Mouse (Mus musculus): ENCODE data around the gene Xpr1. TPM values are rescaled to one million over a fixed set of nuclear protein-coding genes. Genes with fewer than 3 reads are reported as not detected.

Gene Xpr1
- total RNA-seq, 2 experiments from 2014 or later, result 35.6 to 41.5 TPM

DNA sequence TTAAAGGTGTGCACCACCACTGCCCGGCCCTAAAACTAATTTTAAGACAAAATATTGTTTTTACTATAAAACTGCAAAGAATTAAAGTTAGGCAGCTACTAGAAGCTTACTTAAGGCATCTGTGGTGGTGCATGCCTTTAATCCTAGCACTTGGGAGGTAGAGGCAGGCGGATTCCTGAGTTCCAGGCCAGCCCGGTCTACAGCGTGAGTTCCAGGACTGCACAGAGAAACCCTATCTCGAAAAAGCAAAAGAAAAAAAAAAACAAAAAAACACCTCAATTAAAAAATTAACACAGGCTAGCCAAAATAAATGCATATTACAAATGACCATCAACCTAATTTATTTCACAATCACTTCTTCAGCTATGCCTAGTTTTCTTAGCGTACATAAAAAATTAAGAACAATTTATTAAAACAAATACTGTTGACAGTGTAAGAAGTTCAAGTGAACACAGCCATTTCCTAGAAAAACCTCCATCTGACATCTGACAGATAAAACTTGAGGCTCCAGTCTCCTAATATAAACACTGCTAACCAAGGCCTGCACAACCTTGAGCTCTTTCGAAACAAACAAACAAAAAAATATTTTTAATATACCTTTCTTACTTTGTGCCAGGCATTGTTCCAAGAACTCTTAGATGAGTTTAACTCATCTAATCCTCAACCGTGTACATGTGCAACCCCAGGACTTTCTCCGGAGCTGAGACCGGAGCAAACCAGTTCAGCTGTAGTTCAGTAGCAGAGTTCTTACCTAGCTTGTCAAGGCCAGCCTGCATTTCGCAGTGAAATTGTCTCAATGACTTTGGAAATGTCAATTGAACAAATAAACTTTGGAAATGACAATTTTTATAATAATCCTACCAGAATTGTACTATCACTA, 9.3 kb downstream of the Xpr1 start:
- DNase-seq, result no peak

DNA sequence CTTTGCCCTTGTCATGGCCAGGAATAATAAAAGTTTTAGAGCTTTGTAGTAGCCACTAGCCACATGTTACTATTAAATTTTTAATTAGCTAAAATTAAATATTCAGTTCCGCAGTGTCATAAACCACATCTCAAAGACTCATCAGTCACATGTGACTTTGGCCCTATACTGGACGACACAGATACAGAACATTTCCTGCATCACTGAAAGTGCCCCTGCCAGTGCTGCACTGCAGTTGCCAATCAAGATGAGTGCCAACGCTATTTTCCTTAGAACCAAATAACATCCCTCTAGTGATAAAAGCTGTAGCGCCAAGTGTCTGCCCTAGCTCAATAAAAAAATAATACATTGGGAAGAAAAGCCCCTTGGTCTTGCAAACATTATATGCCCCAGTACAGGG, 17.2 kb downstream of the Xpr1 start:
- DNase-seq, result no peak

DNA sequence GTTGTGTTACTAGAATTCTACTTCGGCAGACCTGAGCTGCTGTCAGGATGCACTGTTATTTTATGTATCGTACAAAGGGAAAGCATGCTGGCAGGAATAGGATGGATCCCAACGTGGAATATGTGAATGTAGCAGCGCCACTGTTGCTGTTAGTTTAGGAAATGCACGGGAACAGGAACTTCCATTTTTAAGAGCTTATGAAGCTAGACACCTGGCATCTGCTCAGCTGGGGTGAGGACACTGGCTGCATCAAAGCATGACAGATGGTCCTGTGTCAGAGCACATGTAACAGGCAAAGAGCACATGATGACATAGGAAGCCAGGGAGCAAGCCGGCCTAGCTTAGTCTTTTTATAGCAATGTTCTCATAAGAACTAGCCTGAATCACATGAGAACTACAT, 22.4 kb downstream of the Xpr1 start:
- DNase-seq, result no peak

DNA sequence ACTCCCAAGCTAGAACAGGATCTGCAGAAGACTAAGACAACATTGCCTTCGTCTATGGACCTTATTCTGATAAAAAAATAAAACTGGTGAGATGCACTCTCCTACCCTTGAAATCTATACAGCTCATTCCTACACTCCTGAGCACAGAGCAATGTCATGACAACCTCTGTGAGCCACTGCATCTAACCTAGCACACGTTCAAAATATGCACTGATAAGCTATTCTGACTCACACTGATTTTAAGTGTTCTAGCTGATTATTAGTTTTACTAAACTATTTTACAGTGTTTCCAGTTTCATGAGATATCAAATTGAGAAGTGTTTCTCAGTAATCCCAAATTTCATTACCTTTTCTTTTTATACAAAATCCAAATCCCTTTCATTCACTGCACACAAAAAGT, 23.2 kb downstream of the Xpr1 start:
- DNase-seq, result no peak

DNA sequence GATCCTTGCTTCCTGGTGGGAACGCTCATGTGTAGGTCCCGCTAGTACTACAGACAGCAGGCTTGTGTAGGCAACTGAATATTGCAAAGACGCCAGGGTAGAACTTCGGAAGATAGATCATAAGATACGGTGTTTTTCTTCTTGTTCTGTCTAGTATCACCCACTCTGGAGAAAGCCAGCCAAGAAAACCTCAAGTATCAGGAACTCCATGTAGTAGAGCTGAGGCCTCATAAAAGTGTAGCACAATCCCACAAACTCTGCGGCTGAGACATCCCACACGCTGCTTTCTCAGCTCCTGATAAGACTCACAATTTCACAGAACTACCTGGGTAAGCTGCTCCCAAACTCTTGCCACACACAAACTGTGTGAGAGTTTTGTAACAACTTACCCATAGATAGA, 24.4 kb downstream of the Xpr1 start:
- DNase-seq, result no peak

DNA sequence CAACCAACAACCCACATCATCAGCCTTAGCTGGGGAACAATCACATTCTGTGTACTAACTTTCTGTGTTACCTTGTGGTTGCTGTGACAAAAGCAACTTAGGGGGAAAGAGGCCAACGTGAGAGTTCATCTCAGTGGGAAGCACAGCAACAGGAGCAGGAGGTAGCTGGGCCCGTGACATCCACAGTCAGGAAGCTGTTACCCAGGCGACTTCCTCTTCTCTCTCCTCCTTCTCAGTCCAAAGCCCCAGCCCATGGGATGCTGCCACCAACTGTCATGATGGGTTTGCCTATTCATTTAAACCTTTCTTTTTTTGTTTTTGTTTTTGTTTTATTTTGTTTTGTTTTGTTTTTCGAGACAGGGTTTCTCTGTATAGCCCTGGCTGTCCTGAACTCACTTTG, 25.7 kb downstream of the Xpr1 start:
- no peak for DNase-seq

DNA sequence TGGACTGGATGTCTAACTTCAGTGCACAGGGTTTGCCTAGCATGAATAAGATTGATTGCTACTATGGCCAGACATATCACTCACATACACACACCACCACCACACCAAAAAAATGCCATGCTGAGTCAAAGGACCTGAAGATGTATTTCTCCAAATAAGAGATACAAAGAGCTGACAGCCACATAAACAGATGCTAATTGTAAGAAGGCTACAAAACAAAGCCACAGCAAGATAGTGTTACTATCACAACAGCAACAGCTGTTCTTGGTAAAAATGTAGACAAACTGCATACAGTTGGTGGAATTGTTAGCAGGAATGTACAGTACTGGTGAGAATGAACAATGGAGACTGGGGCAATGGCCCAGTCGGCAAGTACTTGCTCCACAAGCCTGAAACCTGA, 28.8 kb downstream of the Xpr1 start:
- DNase-seq, result no peak

DNA sequence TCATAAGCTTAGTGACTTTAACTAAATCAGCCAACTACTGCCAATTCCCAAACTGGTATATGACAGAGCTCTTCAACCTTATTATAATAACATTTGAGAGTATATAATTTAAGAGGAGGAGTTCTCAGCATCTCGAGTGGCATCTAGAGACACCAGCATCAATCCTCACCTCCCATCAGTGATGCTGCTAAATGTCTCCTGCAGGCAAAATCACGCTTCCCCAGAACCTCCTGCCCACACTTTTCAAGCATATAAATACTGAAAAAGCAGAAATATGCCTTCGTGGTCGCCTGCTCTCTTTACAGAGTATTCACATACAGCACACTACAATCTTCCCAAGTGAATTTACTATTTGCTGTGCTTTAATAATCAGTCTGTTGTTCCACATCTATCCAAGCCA, 30.7 kb downstream of the Xpr1 start:
- no peak for DNase-seq

DNA sequence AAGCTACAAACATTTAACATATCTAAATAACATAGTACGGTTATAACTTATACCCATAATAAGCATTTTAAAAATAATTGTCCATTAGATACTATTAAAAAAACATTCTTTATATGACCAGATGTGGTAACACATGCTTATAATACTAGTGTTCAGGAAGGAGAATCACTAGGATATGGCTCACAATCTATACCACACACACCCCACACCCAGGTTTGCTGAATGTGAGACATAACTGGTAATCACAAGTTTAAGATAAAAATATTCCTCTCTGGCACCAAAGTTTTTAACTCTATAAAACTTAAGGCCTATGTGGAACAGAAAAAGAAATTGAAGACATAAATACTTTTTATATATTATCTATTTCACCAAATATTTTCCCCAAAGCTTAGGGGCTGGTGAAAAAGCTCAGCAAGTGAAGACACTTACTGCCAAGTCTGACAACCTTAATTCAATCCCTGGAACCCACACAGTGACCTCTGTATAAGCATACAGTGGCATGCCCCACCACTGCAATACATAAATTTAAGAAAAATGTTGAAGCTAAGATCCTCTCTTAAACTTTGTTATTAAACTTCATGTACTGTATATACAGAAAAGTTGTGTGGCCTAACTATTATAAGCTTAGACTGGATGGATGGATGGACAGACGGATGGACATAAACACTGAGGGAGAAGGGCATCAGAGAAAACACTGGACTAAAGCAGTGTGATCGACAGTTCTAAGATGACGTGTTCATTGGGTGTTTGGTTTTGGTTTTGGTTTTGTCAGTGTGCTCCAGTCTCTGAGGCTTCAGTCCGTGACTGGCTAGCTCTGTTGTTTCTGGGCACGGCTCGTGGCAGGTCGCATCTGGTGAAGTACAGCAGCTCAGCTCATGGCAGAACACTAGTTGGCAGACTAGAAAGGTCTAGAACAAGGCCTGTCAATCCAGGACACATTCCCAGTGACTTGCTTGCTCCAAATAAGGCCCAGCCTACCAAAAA, 33.6 kb downstream of the Xpr1 start:
- no peak for DNase-seq

DNA sequence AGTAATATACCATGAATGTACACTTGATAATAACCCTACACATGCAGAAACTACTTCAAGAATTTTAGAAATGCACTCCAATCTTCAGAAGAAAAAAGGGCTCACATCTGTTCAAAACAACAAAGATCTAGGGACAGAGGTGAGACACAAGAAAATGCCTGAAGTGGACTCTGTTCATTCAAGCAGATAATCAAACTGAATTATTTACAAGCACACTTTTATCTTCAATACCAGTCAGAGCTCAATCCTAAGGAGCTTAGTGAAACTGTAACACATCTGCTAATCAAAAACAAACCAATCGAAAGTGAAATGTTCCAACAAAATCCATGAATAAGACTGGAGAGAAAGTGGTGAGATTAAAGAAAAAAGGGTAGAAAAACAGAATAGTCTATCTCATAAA, 35.3 kb downstream of the Xpr1 start:
- no peak for DNase-seq

DNA sequence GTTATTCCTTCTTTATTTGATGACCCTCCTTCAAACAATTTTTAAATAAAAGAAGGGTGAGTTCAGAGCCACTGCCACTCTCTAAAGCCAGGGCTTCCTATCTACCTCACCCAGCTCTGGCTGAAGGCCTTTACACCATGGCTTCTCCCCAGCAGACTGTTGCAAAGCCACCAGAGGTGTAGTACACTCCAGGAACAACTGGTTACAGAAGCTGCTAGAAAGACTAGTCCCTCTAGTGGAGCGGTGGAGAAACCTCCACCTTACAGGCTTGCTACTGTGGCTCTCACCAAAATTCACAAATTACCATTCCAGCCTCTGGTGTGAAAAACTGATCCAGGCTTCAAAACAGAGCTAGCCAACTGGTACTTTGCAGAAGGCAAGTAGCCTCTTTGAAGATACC, 37.9 kb downstream of the Xpr1 start:
- DNase-seq, result no peak

DNA sequence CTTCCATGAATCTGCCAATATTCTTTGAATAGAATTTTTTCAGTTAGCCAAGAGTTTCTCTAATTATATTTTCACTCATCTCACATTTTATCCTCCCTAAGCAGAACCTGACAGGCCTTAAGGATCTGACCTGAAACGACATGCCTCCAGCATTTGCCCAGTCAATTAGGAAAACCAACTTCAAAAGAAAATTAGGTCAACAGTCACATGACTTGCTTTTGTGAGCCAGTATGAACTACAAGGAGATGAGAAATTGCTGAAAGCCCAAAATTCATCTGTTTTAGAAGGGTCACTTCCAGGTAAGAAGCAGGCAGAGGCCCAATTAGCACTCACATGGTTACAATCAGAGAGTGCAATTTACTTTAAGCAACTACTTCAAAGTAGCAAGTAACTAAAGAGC, 44.4 kb downstream of the Xpr1 start:
- DNase-seq, result no peak

DNA sequence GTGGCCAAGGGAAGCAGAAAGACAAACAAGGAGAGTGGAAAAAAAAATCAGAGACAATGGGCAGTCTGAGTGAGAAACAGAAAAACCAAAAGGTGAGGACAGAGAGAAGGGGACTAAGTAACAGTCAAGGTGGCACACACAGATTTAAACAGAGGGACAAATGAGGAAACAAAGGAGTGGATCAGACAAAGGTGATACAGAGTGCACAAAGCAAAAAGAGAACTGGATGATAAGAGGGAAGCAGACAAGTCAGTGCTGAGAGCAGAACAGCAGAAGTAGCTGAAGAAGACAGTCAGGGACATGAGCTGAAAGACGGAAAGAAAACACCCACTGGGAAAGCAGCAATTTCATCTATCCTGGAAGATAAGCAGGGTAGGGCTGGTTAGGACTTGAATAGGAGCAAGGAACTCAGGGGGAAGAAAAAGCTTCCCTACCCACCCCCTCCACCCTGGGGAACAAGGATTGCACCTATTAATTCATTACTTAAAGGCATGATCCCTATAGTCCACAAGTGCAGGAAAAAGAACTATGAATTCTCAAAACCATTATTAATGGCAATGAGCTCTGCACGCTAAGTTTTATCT, 47.0 kb downstream of the Xpr1 start:
- DNase-seq, result no peak

DNA sequence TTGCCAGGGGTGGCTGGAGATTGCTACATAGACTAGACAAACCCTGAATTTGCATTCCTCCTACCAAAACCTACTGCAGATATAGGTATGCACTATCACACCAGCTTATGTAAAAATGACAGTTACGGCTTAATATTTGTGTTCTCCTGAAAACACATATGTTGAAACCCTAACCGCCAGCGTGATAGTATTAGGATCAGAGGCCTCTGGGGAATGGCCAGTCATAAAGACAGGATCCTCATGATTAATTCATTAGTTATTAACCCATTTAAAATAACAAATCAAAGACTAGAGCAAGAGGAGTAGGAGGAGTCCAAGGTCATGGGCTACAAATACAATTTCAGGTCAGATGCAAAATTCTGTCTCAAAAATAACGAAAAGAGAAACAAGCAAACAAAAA, 50.8 kb downstream of the Xpr1 start:
- no peak for DNase-seq

DNA sequence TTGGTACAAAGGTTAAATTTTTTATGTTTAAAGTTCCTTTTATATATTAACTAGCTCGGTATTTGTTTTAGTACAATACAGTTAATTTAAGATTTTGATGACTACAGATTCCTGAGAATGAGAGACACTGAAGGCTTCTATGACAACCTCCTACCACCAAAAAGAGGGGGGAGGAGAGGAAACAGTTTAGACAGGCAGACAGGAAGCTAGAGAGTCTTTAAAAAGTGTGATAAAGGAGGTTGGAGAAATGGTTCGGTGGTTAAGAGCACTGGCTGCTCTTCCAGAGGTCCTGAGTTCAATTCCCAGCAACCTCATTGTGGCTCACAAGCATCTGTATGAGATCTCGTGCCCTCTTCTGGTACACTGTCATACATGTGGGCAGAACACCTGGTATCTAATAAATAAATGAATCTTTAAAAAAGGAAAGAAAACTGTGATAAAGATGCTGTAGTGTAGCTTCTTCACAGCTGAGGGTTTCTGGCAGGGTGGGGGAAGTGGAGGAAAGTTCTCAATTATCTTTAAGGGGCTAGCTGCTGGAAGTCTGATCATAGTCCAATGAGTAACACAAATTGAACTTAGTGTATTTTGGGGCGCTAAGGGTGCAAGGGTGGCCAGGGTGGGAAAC, 55.6 kb downstream of the Xpr1 start:
- DNase-seq, result no peak

DNA sequence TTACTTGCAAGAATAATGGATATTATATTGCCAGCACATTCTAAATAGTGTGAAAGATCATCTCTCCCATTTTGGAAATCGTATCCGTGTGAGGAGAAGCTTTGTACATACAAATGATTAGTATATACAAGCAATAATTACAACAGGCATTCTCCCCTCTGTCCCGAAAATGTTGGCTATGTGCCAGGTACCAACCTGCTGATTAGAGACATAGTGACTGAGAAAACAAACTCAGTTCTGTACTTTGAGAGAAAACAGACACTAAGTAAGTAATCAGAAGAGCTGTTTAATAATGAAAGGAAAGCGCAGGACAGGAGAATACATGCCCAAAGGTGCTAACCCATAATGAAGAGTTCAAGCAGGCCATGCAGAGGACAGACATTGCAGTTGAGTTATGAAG, 64.1 kb downstream of the Xpr1 start:
- DNase-seq, result no peak

DNA sequence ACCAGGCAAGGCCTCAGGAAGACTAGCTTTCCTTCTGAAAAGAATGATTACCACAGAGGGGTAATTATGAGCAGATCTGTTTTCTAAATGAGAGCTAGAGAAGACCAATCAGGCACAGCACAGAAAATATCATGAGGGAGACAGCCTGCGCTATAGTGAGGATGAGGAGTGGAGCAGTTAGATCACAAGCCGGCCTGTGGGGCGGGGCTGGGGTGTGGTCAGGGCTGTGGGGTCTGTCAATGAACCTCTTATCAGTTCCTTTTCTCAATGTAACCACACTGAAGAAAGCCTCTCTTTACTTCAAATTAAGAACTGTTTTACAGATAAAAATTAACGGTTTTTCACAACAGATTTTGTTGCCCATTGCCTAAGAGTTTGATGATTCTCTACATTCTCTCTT, 65.7 kb downstream of the Xpr1 start:
- DNase-seq, result no peak

DNA sequence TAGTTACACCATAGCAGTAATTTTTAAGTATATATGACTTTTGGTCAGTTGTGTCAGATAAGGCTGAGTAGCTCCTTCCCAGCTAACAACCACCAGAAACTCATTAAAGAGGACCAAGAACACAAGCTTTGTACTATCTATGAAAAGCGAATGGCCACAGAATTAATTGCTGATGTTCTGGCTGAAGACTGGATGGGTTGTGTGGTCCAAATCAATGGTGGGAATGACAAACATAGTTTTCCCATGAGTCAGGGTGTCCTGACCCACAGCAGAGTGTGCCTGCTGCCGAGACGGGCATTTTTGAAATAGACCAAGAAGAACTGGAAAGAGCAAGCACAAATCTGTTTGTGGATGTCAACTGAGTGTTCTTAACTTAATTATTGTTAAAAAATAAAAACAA, 68.7 kb downstream of the Xpr1 start:
- DNase-seq, result no peak

DNA sequence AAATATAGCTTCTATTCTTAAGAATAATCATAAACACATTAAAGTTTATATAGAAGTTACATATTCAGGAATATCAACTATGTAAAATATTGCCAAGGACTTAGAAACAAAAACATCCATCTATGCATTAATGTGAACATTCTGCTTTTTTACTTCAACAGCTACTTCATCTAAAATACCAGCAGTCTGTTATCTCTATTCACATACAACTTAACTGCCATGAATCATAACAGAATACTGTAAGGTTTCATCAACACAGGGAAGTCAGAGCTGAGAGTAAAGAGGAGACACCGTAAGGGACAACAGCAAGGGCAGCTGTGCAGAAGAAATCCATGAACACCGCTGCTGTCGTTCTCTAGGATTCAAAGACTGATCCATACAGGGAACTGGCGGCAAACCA, 69.9 kb downstream of the Xpr1 start:
- no peak for DNase-seq

DNA sequence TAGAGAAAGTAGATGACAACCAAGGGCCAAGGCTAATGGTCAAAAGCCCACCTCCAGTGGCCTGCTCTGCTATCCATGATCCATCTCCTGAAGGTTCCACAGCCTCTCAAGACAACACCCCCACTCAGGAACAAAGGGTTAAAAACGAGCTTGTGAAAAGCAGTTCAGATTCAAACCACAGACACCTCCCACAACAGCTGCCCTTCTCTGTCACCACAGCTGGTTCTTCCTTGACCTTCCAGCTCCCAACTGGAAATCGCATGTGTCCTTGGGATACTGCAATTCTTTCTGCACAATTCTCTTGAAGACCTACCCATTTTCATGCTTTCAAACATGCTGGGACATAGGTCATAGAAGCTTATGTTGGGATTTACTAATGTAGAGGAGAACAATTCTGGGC, 73.2 kb downstream of the Xpr1 start:
- no peak for DNase-seq

DNA sequence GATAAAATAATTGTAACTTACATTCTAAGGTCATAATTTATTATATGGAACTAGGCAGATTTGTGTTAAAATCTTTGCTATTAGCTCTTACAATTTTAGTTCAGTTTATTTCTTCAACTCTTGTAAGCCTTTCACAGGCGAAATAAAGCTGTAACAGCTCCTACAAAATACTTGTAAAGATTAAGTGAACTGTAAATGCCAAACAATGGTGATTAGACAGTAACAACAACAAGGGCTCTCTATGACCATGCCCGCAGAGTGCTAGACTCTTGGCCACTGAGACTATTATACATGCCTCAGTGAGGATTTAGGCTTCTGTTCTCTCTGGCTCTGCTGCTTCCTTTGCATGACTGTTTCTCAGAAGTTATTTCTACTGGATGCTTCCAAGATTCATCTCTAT, 77.6 kb downstream of the Xpr1 start:
- DNase-seq, result no peak

DNA sequence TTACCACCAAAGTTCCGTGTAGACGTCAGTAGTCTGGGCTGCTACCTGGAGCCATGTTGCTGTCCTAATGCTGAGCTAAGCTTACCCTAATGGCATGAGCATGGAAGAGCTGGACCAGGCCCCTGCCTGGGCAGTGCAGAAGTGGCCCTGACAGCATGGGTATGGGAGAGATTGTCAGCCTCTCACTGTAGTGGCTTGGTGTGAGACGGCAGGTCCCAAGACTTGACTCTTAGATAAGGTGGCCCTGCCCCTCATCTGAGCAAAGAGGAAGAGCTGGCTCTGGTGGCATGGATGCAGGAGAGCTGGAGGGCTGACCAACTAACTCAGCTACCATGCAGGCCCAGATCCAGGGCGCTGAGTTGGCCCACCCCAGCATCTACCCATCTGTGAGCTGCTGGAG, 79.9 kb downstream of the Xpr1 start:
- DNase-seq, result no peak

DNA sequence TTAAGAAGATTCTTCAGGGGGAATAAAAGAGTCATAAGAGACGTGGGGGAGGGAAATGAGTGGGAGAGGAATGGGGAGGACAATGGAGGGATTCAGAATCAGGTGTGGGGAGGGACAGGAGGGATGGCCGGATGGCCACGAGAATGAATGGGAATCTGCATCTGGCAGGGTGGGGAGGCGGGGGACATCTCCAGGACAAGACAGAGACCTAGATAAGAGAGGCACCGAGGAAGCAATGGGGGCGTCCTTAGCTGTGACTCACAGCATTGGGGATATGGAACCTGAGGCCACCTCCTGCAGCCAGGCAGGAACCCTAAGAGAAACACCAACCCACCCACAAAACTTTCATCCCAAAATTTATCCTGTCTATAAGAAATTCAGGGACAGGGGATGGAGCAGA, 81.3 kb downstream of the Xpr1 start:
- no peak for DNase-seq

Data from adrenal gland, postnatal 10 days (tissue).